Mouse (Mus musculus): ENCODE measurements around the gene Nfix.

- no peak for TF ChIP-seq ZC3H11A (IDR thresholded peaks at IDR 0.05; ENCODE audit: borderline replicate concordance, low read depth, low read length)
- TF ChIP-seq ZNF384 (IDR thresholded peaks at IDR 0.05; ENCODE audit: low read depth, low read length): no peak
- TF ChIP-seq MAFK (IDR thresholded peaks at IDR 0.05; ENCODE audit: insufficient read depth, low read depth, low read length): no peak
- no peak for TF ChIP-seq CHD2 (IDR thresholded peaks at IDR 0.05; ENCODE audit: low read depth, low read length)
Observed at GRCm38 (mm10) chr8:84837912-84838470, 37.8 kb upstream of the Nfix start.

All from ES-E14 (cell line).